Mouse (Mus musculus): Measurements from ENCODE around the gene Nt5c2. TPM values are rescaled to one million over a fixed set of nuclear protein-coding genes. Genes with fewer than 3 reads are reported as not detected.
"Not testable (repeated sequence)": the region's sequence is repeated elsewhere in the genome, so short reads cannot be mapped to it uniquely, and the experiment has no call there.

Nt5c2 gene
- total RNA-seq, 1 experiment from 2014 or later: 87.5 TPM

GRCm38 (mm10) chr19:46992329-46992728 is 22.6 kb downstream of the Nt5c2 start:
- ATAC-seq (ENCODE audit: extremely low read depth, insufficient number of reproducible peaks, low FRiP score, poor library complexity, severe bottlenecking): not testable (repeated sequence)

GRCm38 (mm10) chr19:46991145-46991544 is 23.8 kb downstream of the Nt5c2 start:
- peak; percentile 88 for ATAC-seq (ENCODE audit: extremely low read depth, insufficient number of reproducible peaks, low FRiP score, poor library complexity, severe bottlenecking)

- not testable (repeated sequence) for ATAC-seq (ENCODE audit: extremely low read depth, insufficient number of reproducible peaks, low FRiP score, poor library complexity, severe bottlenecking)
Measured at GRCm38 (mm10) chr19:46990625-46991024, 24.3 kb downstream of the Nt5c2 start.

GRCm38 (mm10) chr19:46990153-46990518 is 24.8 kb downstream of the Nt5c2 start:
- ATAC-seq (ENCODE audit: extremely low read depth, insufficient number of reproducible peaks, low FRiP score, poor library complexity, severe bottlenecking): no peak

- no peak for ATAC-seq (ENCODE audit: extremely low read depth, insufficient number of reproducible peaks, low FRiP score, poor library complexity, severe bottlenecking)
Measured at GRCm38 (mm10) chr19:46989479-46990152, 25.3 kb downstream of the Nt5c2 start.

- no peak for ATAC-seq (ENCODE audit: extremely low read depth, insufficient number of reproducible peaks, low FRiP score, poor library complexity, severe bottlenecking)
Measured at GRCm38 (mm10) chr19:46988231-46989087, 26.5 kb downstream of the Nt5c2 start.

- ATAC-seq (ENCODE audit: extremely low read depth, insufficient number of reproducible peaks, low FRiP score, poor library complexity, severe bottlenecking): no peak
Measured at GRCm38 (mm10) chr19:46987646-46988045, 27.3 kb downstream of the Nt5c2 start.

GRCm38 (mm10) chr19:46984726-46985622 is 30.0 kb downstream of the Nt5c2 start:
- ATAC-seq (ENCODE audit: extremely low read depth, insufficient number of reproducible peaks, low FRiP score, poor library complexity, severe bottlenecking): peak; percentile 80

GRCm38 (mm10) chr19:46983966-46984380 is 31.0 kb downstream of the Nt5c2 start:
- no peak for ATAC-seq (ENCODE audit: extremely low read depth, insufficient number of reproducible peaks, low FRiP score, poor library complexity, severe bottlenecking)

GRCm38 (mm10) chr19:46983352-46983965 is 31.5 kb downstream of the Nt5c2 start:
- no peak for ATAC-seq (ENCODE audit: extremely low read depth, insufficient number of reproducible peaks, low FRiP score, poor library complexity, severe bottlenecking)

- no peak for ATAC-seq (ENCODE audit: extremely low read depth, insufficient number of reproducible peaks, low FRiP score, poor library complexity, severe bottlenecking)
Measured at GRCm38 (mm10) chr19:46981462-46981861, 33.5 kb downstream of the Nt5c2 start.

- no peak for ATAC-seq (ENCODE audit: extremely low read depth, insufficient number of reproducible peaks, low FRiP score, poor library complexity, severe bottlenecking)
Measured at GRCm38 (mm10) chr19:46979781-46980105, 35.2 kb downstream of the Nt5c2 start.

GRCm38 (mm10) chr19:46978920-46979780 is 35.8 kb downstream of the Nt5c2 start:
- ATAC-seq (ENCODE audit: extremely low read depth, insufficient number of reproducible peaks, low FRiP score, poor library complexity, severe bottlenecking): peak; percentile 80

- ATAC-seq (ENCODE audit: extremely low read depth, insufficient number of reproducible peaks, low FRiP score, poor library complexity, severe bottlenecking): not testable (repeated sequence)
Measured at GRCm38 (mm10) chr19:46978069-46978468, 36.9 kb downstream of the Nt5c2 start.

- peak; percentile 49; the same call in 1 of the 2 replicates for ATAC-seq (ENCODE audit: extremely low read depth, insufficient number of reproducible peaks, low FRiP score, poor library complexity, severe bottlenecking)
Measured at GRCm38 (mm10) chr19:46977460-46977859, 37.5 kb downstream of the Nt5c2 start.

GRCm38 (mm10) chr19:46976743-46977142 is 38.2 kb downstream of the Nt5c2 start:
- no peak for ATAC-seq (ENCODE audit: extremely low read depth, insufficient number of reproducible peaks, low FRiP score, poor library complexity, severe bottlenecking)

GRCm38 (mm10) chr19:46975997-46976396 is 39.0 kb downstream of the Nt5c2 start:
- no peak for ATAC-seq (ENCODE audit: extremely low read depth, insufficient number of reproducible peaks, low FRiP score, poor library complexity, severe bottlenecking)

- no peak for ATAC-seq (ENCODE audit: extremely low read depth, insufficient number of reproducible peaks, low FRiP score, poor library complexity, severe bottlenecking)
Measured at GRCm38 (mm10) chr19:46975565-46975964, 39.4 kb downstream of the Nt5c2 start.
